Mouse (Mus musculus) gastrocnemius, adult 18-20 months (tissue): ENCODE measurements around the gene Plppr1. TPM values are rescaled to one million over a fixed set of nuclear protein-coding genes. Genes with fewer than 3 reads are reported as not detected.

Experiments
- DNase-seq: peaks from one replicate; pipeline ENCODE4 v3.0.0; 2021; ENCODE audit warnings: low spot score
- total RNA-seq, 2 experiments: library from RNA; stranded (reverse); gene quantifications; 2 replicates each; pipeline ENCODE4 v1.2.3; 2021

Plppr1 gene
- total RNA-seq, 2 experiments from 2014 or later = not detected

- DNase-seq = no peak
These were observed 59.8 kb downstream of the Plppr1 start for GRCm38 (mm10) chr4:49118842-49119241.

GRCm38 (mm10) chr4:49144798-49145197, 85.7 kb downstream of the Plppr1 start:
- DNase-seq = no peak

DNA sequence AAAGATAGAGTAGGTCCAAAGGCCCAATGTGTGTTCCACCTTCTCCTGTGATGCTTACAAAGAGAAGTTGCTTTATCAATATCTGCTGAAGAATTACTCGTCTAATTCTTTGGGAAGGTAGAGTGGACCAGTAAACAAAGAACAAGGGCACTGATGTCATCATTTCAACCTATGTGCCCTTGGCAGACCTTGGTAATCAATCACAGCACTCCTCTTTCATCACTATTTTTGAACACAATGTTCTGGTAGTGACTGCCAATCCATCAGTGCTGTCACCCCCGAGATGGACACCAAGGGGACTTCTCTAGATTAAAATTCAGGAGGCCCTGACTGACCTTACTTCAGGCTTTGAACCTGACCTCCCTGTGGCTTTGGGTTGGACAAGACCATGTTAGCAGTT, 89.7 kb downstream of the Plppr1 start:
- no peak for DNase-seq

- no peak for DNase-seq
These were observed 90.2 kb downstream of the Plppr1 start for GRCm38 (mm10) chr4:49149251-49149650.

DNA sequence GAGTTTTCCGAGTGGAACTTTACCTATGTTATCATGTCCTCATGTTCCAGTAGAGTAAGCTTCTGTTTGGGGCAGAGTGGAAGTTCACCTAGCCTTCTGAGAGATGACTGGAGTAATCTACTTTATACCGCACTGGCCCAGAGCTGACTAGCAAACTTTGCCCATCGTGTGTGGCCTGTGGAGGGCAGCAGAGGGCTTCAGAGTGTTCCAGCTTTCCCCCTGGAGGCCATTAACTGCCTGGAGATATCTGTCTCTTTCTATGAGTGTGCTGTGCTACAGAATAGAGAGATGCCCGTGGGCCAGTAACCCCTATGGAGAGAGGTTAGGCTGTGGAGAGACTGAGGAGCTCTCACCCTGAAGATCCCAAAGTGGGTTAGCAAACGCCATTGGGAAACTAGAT, 94.8 kb downstream of the Plppr1 start:
- DNase-seq = no peak

DNA sequence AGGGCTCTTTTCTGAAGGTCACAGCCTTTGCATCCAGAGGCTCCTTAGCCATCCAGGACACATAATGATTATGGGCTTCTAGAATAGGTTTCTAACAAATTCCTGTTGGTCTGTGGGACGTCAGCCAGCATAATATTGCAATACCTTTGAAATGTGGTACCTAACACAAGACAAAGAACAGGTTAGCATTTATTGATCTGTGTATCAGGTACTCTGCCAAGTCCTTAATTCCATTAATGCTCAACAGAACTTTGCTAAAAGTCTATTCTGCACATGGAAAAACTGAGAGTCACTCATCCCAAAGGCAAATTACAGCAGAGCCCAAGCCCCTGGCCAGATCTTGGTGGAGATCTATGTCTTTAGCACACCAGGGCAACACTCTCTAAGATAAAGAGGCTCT, 97.7 kb downstream of the Plppr1 start:
- DNase-seq = no peak

DNA sequence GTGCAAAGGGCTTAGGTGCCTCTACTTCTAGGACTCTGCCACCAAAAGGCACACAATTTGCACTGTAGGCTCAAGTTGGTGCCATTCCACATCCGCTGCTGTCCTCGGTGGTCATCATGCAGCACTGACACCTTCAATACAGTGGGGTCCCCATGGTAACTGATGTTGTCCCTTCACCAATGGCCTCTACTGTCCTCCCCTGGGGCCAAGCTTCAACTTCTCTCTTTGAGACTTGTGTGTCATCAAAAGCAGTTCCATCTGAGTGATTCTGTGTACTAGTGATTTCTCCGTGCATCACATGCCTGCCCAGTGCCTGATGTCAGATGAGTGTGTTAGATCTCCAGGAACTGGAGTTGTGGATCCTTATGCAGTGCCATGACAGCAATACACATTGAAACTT, 104.2 kb downstream of the Plppr1 start:
- DNase-seq = no peak

DNA sequence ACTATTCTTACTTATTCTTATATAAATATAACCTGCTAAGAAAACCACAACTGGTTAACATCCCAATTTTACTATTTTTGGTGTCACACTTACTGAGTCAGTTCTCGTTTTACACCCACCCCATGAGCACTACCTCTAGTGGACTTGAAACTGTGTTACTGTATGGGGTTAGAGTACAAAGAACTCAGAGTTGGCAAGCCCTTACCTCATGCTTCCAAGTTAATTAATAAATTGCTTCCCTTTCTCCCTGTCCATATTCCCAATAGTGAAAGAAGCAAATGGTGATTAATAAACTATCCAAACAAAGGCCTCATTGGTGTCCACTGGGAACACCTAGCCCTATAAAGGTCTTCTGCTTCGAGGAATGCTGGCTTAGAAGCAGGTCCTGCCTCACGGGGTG, 107.3 kb downstream of the Plppr1 start:
- no peak for DNase-seq

GRCm38 (mm10) chr4:49167030-49167429, 108.0 kb downstream of the Plppr1 start:
- no peak for DNase-seq

DNA sequence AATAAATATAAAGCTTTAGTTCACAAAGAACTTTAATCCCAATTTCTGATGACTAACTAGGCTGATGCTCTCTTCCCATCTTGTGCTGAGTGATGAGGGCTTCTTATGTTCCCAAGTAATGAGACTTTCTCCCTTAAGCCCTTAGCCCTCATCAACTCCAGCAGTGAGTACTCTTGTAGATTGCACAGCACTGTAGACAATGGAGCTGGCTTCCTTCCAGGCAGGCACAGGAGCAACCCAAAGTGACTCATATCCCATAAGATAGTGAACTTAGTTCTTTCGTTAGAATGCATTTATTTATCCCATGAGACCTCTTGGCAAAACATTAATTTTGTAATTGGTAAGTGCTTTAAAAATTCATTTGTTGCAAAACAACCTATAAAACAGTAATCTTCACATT, 110.4 kb downstream of the Plppr1 start:
- no peak for DNase-seq

- no peak for DNase-seq
These were observed 119.0 kb downstream of the Plppr1 start for GRCm38 (mm10) chr4:49178101-49178500.

DNA sequence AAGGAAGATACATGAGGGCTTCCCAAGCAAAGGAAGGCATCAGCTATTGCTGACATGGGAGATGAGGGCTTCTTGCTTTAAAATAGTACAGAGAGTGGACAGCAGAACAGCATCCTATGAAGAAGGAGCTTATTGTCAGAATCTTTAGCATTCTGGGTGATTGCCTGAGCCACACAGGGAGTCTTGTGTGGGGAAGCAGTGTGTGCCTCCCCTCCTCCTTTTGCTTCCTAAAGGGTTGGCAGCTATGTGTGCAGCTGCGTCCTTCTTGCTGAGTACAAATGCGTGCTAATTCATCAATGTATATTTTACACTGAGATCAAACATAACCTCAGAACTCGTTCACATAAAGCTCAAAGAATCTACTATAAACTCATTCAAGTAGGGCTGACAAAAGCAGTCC, 119.8 kb downstream of the Plppr1 start:
- DNase-seq = no peak

DNA sequence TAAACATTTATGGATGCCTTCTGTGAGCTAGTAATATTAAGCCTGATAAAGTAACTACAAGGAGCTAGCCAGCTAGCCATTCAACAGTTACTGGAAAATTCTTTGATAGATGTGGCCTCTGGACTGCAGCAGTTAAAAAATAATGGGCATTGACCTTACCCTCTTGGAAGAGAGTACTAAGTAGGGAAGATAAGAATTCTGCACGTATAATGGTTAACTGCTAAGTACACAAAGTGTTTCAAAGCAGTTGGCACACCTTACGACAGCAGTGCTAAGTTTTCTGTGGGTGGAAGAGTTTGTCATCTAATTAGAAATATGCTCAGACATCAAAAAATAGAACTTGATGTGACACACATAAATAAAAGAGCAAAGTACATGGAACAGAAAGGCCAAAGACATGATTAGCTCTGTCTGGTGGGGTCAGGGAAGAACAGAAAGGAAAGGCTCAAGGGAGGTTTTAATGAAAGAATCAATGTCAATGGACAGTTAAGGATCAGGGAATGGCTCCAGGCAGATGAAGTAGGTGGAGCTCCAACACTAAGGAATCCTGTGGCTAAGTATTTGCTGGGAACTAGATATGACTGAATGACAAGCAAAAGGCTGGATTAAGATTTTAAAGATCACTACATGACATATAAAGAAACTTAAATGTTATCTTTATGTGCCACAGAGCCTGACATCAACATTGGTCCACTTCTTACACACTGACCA, 120.6 kb downstream of the Plppr1 start:
- no peak for DNase-seq

DNA sequence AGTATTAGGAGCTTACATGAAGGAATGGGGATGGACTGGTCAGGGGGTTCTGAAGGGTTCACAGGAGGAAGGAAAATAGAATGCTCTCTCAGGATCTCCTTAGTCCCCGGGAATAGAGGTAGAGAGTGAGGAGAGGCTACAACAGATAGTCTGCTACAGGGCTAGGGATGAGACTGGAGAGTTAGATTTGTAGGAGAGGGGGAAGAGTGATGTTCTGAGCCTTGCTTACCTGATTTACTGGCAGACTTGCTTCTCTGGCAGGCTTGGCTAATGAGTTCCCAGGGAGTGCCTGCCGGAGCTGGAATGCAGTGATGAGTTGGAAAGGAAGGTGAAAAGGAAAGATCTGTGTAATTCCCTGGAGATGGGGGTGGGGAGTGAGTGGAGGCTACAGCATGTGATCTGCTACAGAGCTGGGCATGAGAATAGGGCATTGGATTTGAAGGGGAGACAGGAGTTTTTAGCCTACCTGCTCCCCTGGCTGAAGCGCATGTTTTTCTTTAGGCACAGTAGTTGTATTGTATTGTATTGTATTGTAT, 131.0 kb downstream of the Plppr1 start:
- DNase-seq = no peak

GRCm38 (mm10) chr4:49197125-49197747, 138.2 kb downstream of the Plppr1 start:
- no peak for DNase-seq

DNA sequence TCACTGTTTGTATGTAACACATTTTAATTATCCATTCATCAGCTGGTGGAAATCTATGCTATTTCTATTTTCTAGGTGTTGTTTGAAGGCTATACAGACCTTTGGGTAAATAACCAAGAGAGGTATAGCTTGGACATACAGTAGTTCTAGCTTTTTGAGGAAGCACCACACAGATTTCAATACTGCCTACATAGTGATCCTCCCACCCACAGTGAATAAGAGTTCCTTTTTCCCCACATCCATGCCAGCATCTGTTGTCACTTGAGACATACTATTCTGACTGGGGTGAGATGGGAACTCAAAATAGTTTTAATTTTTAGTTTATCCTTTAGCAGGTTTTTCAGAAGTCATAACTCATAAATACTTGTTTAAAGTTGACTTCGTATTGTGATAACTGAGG, 151.4 kb downstream of the Plppr1 start:
- no peak for DNase-seq

DNA sequence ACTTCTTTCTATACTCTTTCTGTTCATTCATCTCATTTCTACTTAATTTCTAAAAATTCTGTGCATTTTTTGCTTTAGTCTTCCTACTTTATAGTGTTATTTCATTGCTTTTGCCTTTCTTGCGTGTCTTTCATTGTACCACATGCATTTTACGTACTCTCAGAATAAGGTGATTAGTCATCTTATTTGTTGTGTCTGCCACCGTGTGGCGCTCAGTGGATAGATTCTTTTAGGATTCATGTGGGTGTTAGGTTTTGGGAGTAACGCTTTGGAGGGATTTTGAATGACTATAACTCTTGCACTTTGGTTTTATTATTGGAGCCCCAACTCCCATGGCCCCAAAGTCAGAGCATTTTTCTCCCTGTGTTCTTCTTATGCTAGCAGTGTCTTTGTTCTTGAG, 152.5 kb downstream of the Plppr1 start:
- no peak for DNase-seq

- no peak for DNase-seq
These were observed 153.8 kb downstream of the Plppr1 start for GRCm38 (mm10) chr4:49212616-49213544.

DNA sequence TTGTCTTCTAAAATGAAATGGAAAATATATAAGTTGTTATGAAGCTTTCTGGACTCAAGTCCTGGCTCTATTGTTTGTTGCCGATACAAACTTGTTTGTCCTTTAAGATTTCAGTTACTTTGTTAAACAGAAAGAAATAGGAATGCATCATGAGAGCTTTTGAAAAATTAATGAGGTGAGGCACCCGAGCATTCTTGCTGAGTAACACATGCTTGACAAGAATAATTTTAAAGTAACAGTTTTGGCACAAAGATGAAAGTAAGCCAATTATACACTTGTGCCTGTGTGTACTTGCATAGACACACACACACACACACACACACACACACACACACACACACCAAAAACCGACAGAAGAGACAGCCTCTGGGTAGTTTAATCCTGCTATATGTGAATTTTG, 155.3 kb downstream of the Plppr1 start:
- no peak for DNase-seq

DNA sequence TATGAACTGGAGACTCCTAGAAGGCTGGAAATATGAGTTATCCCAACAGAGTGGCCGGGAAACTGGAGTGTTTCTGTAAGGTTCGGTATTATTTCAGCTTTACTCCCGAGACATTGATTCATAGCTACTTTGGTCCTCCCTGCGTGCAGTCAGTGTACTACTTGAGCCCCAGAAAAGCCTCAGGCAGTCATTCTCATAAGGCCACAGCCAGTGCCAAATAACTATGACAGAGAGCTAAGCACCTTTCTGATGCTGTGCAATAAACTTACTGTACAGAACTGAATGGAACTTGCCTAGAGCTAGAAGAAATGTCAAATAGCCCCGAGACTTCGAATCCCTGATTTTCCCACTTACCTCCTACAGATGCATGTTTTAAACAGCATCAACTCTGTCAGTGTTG, 164.4 kb downstream of the Plppr1 start:
- DNase-seq = no peak

GRCm38 (mm10) chr4:49225021-49225420, 165.9 kb downstream of the Plppr1 start:
- no peak for DNase-seq
